Mouse (Mus musculus) neural tube, embryonic 13.5 days (tissue): Measurements from ENCODE around the gene Ldb2. TPM values are rescaled to one million over a fixed set of nuclear protein-coding genes. Genes with fewer than 3 reads are reported as not detected.
A peak's percentile ranks its signal among the peaks of the same experiment; 100 is the strongest.

Experiments used
- ATAC-seq: fragments of 200-750 bp; cut with Nextera tagmentation; 2 replicates; pipeline ENCODE4 v1.8.0; 2017; ENCODE audit warnings: low read depth, mild to moderate bottlenecking, moderate TSS enrichment, moderate library complexity
- H3K27ac ChIP-seq: fragments of 300-500 bp; sonication (generic); replicated peaks from 2 replicates; pipeline ENCODE4 v1.5.1; 2015; ENCODE audit warnings: moderate library complexity, mild to moderate bottlenecking, inconsistent platforms
- H3K27me3 ChIP-seq: fragments of 300-500 bp; sonication (generic); 2 replicates; pipeline ENCODE4 v1.6.1; 2015; ENCODE audit warnings: mild to moderate bottlenecking, inconsistent platforms
- H3K36me3 ChIP-seq: fragments of 300-500 bp; sonication (generic); 2 replicates; pipeline ENCODE4 v1.6.1; 2015; ENCODE audit warnings: mild to moderate bottlenecking, inconsistent platforms
- H3K4me1 ChIP-seq: fragments of 300-500 bp; sonication (generic); replicated peaks from 2 replicates; pipeline ENCODE4 v1.6.1; 2015; ENCODE audit warnings: inconsistent platforms
- H3K4me2 ChIP-seq: fragments of 300-500 bp; sonication (generic); 2 replicates; pipeline ENCODE4 v1.6.1; 2015; ENCODE audit warnings: inconsistent platforms, mild to moderate bottlenecking, moderate library complexity
- H3K4me3 ChIP-seq: fragments of 300-500 bp; sonication (generic); 2 replicates; pipeline ENCODE4 v1.5.1; 2015; ENCODE audit warnings: mild to moderate bottlenecking, inconsistent platforms
- H3K9ac ChIP-seq: fragments of 300-500 bp; sonication (generic); 2 replicates; pipeline ENCODE4 v1.6.1; 2015; ENCODE audit warnings: moderate library complexity, mild to moderate bottlenecking, inconsistent platforms
- H3K9me3 ChIP-seq: fragments of 300-500 bp; sonication (generic); 2 replicates; pipeline ENCODE4 v1.6.1; 2016; ENCODE audit warnings: inconsistent platforms
- WGBS: fragments of 180-500 bp; shearing (Covaris S2); methylation state at CpG from one replicate; pipeline ENCODE4 v1.1.7; 2015; 5-methylcytosine and 5-hydroxymethylcytosine counted together
- polyA plus RNA-seq: library from polyadenylated mRNA; unstranded; fragments of >200 nt; fragmentation: Nextera tagmentation; extraction: Ambion mirVana; gene quantifications from 2 replicates; pipeline ENCODE4 v1.2.1, GENCODE M21; 2015

The Ldb2 gene
- polyA plus RNA-seq, 1 experiment from 2014 or later: 41.3 TPM

GRCm38 (mm10) chr5:44713181-44713789 is 86.2 kb downstream of the Ldb2 start:
- no peak overlapping the region for H3K4me3 ChIP-seq
- H3K4me2 ChIP-seq: no peak overlapping the region
- no peaks in the 10 kb centered on the region for H3K36me3 ChIP-seq
- WGBS: 5% methylated on average over 5 of the region's 5 CpGs
- no peak overlapping the region for H3K9ac ChIP-seq
- no peaks in the 10 kb centered on the region for H3K9me3 ChIP-seq
- peak; percentile 80 for ATAC-seq
- H3K27me3 ChIP-seq: no peaks in the 10 kb centered on the region
- peaks cover 29% of the 10 kb centered on the region for H3K4me1 ChIP-seq
- peak overlapping the region; percentile 82 for H3K27ac ChIP-seq

- Histone ChIP-seq H3K9me3 (no peaks in the 10 kb centered on the region), H3K4me1 (peaks cover 34% of the 10 kb centered on the region), H3K9ac (no peak overlapping the region), H3K27ac (no peak overlapping the region), H3K36me3 (no peaks in the 10 kb centered on the region), H3K4me2 (no peak overlapping the region), H3K4me3 (no peak overlapping the region), H3K27me3 (no peaks in the 10 kb centered on the region)
- ATAC-seq: no peak
- WGBS: 50% methylated on average over 5 of the region's 5 CpGs
Observed at GRCm38 (mm10) chr5:44711211-44711610, 88.3 kb downstream of the Ldb2 start.

DNA sequence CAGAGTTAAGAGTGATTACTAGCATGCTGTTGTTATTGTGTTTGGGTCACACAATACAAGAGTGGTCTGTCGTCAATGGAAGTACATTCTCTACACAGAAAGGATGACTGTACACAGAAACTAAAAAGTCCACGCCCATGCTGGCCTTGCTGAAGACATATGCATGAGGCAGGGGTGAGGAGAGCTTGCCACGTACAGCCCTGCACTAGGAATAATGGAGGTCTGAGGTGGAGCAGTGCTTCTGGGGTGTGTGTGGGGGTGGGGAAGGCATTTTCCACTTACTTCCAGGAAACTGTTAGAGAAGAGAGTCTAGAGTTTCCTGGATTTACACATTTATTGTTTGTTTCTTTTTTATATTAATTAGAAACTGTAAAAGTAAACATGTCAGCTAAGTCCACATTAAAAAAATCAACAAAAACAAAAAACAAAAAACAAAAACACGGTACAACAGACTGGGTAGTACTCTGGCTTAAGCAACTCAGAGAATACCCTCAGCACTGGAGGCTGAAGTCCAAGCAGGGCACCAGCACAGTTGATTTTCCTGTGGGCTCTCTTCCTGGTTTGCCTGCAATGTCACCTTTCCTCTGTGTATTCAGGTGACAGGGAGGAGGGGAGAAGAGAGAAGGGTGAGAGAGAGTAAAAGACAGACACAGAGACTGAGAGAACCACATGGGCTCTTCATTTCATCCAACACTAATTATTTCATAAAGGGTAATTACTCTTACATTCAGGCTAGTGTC is 89.2 kb downstream of the Ldb2 start:
- Histone ChIP-seq H3K9me3 (no peaks in the 10 kb centered on the region), H3K27me3 (no peaks in the 10 kb centered on the region), H3K4me2 (no peak overlapping the region), H3K4me1 (peaks cover 34% of the 10 kb centered on the region), H3K27ac (no peak overlapping the region), H3K4me3 (no peak overlapping the region), H3K9ac (no peak overlapping the region), H3K36me3 (no peaks in the 10 kb centered on the region)
- no peak for ATAC-seq
- WGBS: 60% methylated on average over 4 of the region's 4 CpGs

- no peak overlapping the region for H3K27ac ChIP-seq
- ATAC-seq: no peak
- no peaks in the 10 kb centered on the region for H3K9me3 ChIP-seq
- no peak overlapping the region for H3K9ac ChIP-seq
- no peak overlapping the region for H3K4me3 ChIP-seq
- WGBS: 83% methylated on average over 2 of the region's 2 CpGs
- H3K4me1 ChIP-seq: peaks cover 25% of the 10 kb centered on the region
- H3K36me3 ChIP-seq: no peaks in the 10 kb centered on the region
- no peaks in the 10 kb centered on the region for H3K27me3 ChIP-seq
- no peak overlapping the region for H3K4me2 ChIP-seq
Observed at GRCm38 (mm10) chr5:44709276-44709675, 90.2 kb downstream of the Ldb2 start.

DNA sequence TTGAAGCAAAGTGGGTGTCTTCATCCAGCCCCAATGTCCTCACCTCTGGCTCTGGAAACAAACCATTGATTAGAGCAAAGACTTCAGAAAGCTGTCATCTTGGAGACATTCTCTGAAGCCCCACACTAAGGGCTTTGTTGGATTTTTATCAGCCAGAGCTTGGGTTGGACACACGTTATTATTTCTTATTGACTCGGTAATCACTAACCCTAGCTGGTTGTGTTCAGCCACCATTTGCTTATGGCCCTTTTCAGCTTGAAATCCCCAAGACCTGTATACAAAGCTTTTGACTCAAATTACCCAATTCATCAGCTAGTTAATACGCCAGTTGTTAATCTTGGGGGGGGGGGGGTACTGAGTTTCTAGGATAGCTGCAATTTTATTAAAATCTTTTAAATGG is 91.5 kb downstream of the Ldb2 start:
- ATAC-seq: no peak
- WGBS: 87% methylated on average over 3 of the region's 3 CpGs
- Histone ChIP-seq H3K27ac (peak overlapping the region; percentile 54; the same call in 1 of the 2 replicates), H3K9me3 (no peaks in the 10 kb centered on the region), H3K4me1 (0 out of 2 replicates have a peak, but pooled peaks cover 14% of the 10 kb centered on the region), H3K4me3 (no peak overlapping the region), H3K36me3 (no peaks in the 10 kb centered on the region), H3K27me3 (no peaks in the 10 kb centered on the region), H3K9ac (no peak overlapping the region), H3K4me2 (no peak overlapping the region)

DNA sequence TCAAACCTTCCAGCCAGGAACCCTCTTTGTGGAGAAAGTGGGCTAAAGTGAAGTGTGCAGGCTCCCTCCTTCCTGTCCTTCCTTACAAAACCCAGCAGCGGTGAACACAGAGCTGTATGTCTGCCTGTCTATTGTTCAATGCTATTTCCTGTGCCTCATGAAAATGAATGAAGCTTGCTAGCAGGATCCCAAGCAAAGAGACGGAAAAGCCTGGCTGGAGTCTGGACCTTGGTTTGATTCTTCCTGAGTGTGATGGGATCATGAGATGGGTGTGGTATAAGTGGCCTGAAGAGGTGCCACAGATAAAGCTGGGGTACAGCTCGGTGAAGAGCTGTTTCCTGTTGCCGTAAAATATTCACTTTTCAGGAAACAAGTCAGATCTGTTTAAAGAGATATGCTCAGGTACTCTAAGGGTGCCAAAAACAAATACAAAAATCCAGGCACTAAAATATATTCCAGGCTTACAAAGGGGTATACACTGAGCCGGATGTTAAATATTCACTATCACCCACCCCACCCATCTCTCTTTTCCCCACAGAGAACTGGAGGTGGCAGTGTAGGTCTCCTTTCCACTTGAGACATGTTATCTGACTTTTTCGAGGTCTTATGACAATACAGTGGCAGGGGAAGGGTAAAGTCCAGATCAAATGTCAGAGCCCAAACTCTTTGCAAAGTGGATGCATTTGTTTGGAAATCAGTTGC is 92.3 kb downstream of the Ldb2 start:
- ATAC-seq: no peak; the same call in 1 of the 2 replicates
- Histone ChIP-seq H3K36me3 (no peaks in the 10 kb centered on the region), H3K4me2 (no peak overlapping the region), H3K27ac (peak overlapping the region; percentile 54; the same call in 1 of the 2 replicates), H3K4me3 (no peak overlapping the region), H3K9me3 (no peaks in the 10 kb centered on the region), H3K27me3 (no peaks in the 10 kb centered on the region), H3K9ac (no peak overlapping the region), H3K4me1 (0 out of 2 replicates have a peak, but pooled peaks cover 11% of the 10 kb centered on the region)
- WGBS: 48% methylated on average over 6 of the region's 6 CpGs

- ATAC-seq: peak; percentile 47
- H3K4me1 ChIP-seq: peaks cover 33% of the 10 kb centered on the region
- no peak overlapping the region for H3K27ac ChIP-seq
- WGBS: 40% methylated on average over 3 of the region's 3 CpGs
- H3K36me3 ChIP-seq: no peaks in the 10 kb centered on the region
- H3K4me2 ChIP-seq: no peak overlapping the region
- H3K9ac ChIP-seq: no peak overlapping the region
- no peak overlapping the region for H3K4me3 ChIP-seq
- H3K27me3 ChIP-seq: no peaks in the 10 kb centered on the region
- no peaks in the 10 kb centered on the region for H3K9me3 ChIP-seq
Observed at GRCm38 (mm10) chr5:44697993-44698392, 101.5 kb downstream of the Ldb2 start.

GRCm38 (mm10) chr5:44696548-44696947 is 102.9 kb downstream of the Ldb2 start:
- peak; percentile 62 for ATAC-seq
- Histone ChIP-seq H3K36me3 (no peaks in the 10 kb centered on the region), H3K4me3 (no peak overlapping the region), H3K9me3 (no peaks in the 10 kb centered on the region), H3K27ac (peak overlapping the region; percentile 68), H3K4me1 (peaks cover 36% of the 10 kb centered on the region), H3K9ac (no peak overlapping the region), H3K27me3 (no peaks in the 10 kb centered on the region), H3K4me2 (0 out of 2 replicates have a peak overlapping the region, but pooled peaks have one; percentile 20)
- 60% methylated on average over 7 of the region's 7 CpGs for WGBS

GRCm38 (mm10) chr5:44693674-44694073 is 105.8 kb downstream of the Ldb2 start:
- H3K9me3 ChIP-seq: no peaks in the 10 kb centered on the region
- no peaks in the 10 kb centered on the region for H3K36me3 ChIP-seq
- peaks cover 36% of the 10 kb centered on the region for H3K4me1 ChIP-seq
- no peak overlapping the region; the same call in 1 of the 2 replicates for H3K27ac ChIP-seq
- ATAC-seq: no peak
- no peaks in the 10 kb centered on the region for H3K27me3 ChIP-seq
- H3K9ac ChIP-seq: no peak overlapping the region
- 47% methylated on average over 5 of the region's 5 CpGs for whole genome bisulfite sequencing
- H3K4me3 ChIP-seq: no peak overlapping the region
- no peak overlapping the region for H3K4me2 ChIP-seq

DNA sequence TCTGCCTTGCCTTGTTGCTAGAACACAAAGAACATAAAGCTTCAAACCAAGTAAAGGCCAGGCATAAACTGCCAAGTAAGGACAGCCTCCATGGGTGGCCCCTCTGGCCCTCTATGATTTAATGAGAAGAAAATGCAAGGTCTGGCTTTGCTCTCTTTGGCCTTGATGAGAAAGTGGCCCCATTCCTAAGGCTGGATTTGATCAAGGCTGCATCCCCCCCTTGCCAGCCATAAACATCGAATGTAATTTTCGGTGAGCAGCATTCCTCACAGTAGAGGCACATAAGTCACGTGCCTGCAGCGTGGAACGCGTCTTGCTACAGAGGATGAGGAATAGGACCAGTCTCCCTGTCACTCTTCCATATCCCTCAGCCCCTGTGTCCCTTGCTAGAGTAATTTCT is 113.1 kb downstream of the Ldb2 start:
- Histone ChIP-seq H3K36me3 (no peaks in the 10 kb centered on the region), H3K4me3 (no peak overlapping the region), H3K4me1 (peaks cover 13% of the 10 kb centered on the region), H3K27ac (peak overlapping the region; percentile 61; the same call in 1 of the 2 replicates), H3K27me3 (no peaks in the 10 kb centered on the region), H3K9me3 (no peaks in the 10 kb centered on the region), H3K9ac (no peak overlapping the region), H3K4me2 (no peak overlapping the region)
- WGBS: 58% methylated on average over 6 of the region's 6 CpGs
- ATAC-seq: no peak

DNA sequence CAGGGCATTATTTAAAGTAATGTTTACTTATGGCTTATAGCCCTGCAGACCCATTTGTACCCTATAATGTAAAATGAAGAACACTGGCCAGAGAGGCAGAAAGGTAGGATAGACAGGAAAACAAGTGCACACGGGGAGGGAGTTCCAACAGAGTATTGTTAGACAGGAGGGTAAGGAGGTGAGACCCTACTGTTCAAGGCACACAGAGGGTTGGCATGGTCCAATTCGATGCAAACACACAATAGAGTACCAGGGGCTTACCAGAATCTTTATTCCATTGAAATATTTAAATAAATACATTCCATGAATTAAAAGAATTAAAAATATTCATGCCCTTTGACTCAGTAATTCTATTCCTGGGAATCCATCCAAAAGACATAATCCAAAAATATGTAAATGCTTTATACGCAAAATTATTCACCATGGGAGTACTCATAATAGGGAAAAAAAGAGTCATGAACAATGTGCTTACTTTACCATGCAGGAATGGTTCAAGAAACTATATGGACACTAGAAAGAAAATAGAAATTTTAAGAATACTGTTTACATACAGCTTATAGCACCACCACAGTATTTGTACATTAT is 118.3 kb downstream of the Ldb2 start:
- ATAC-seq: no peak
- Histone ChIP-seq H3K9ac (no peak overlapping the region), H3K4me2 (no peak overlapping the region), H3K9me3 (no peaks in the 10 kb centered on the region), H3K36me3 (no peaks in the 10 kb centered on the region), H3K27ac (no peak overlapping the region), H3K27me3 (no peaks in the 10 kb centered on the region), H3K4me3 (no peak overlapping the region), H3K4me1 (peaks cover 7% of the 10 kb centered on the region)
- WGBS: 90% methylated on average over 3 of the region's 3 CpGs

DNA sequence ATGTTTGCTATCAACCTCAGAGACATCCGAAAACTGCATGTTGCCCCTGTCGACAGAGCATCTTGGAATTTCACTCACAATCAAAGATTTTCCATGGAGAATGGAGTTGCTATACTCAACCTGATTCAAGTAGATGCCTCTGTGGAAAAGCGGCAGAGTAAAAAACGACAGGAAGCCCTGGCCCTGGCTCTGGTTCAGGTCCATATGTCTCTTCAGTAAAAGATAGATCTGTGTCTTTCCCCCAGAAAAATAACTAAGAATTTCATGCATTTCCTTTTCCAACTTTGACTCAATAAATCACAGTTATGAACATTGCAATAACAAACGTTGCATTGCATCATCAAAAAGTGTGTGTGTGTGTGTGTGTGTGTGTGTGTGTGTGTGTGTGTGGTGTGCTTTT is 121.7 kb downstream of the Ldb2 start:
- no peak for ATAC-seq
- H3K9me3 ChIP-seq: no peaks in the 10 kb centered on the region
- no peaks in the 10 kb centered on the region for H3K36me3 ChIP-seq
- no peak overlapping the region for H3K4me3 ChIP-seq
- no peak overlapping the region for H3K9ac ChIP-seq
- no peak overlapping the region for H3K27ac ChIP-seq
- 83% methylated on average over 5 of the region's 5 CpGs for WGBS
- no peaks in the 10 kb centered on the region for H3K27me3 ChIP-seq
- H3K4me2 ChIP-seq: no peak overlapping the region
- H3K4me1 ChIP-seq: 0 out of 2 replicates have a peak, but pooled peaks cover 4% of the 10 kb centered on the region
